Mouse (Mus musculus) CH12F3 (cell line): Measurements from ENCODE around the gene Acot10.
"Not testable (repeated sequence)": the region's sequence is repeated elsewhere in the genome, so short reads cannot be mapped to it uniquely, and the experiment has no call there.

Experiments
- in situ Hi-C: fragments of 300-500 bp; cut with MboI; formaldehyde crosslinking; loops from 2 replicates; pipeline ENCODE4 v1.14.3; 2020; ENCODE audit warnings: low sequenced_read_pairs

Acot10 gene

GRCm38 (mm10) chr15:20666650-20667049 lies at the start of gene Acot10:
Gene Acot10 (minus strand): TSS chr15:20666750.
- in situ Hi-C loops: no loop called here

GRCm38 (mm10) chr15:20711859-20712258 lies 45.3 kb upstream of the Acot10 start:
- in situ Hi-C loops: no loop called here

- in situ Hi-C loops: no loop called here
These were observed 29.7 kb upstream of the Acot10 start for GRCm38 (mm10) chr15:20696229-20696628.

GRCm38 (mm10) chr15:20684200-20684599 lies 17.6 kb upstream of the Acot10 start:
- in situ Hi-C loops: no loop called here

GRCm38 (mm10) chr15:20682719-20683118 lies 16.2 kb upstream of the Acot10 start:
- in situ Hi-C loops: no loop called here

GRCm38 (mm10) chr15:20669507-20669906 lies 3.0 kb upstream of the Acot10 start:
- in situ Hi-C loops: not testable (repeated sequence)

- in situ Hi-C loops: no loop called here
These were observed 1.4 kb upstream of the Acot10 start for GRCm38 (mm10) chr15:20667989-20668388.

- in situ Hi-C loops: no loop called here
These were observed 800 bp upstream of the Acot10 start for GRCm38 (mm10) chr15:20667350-20667749.

- in situ Hi-C loops: no loop called here
These were observed 6.3 kb downstream of the Acot10 start for GRCm38 (mm10) chr15:20660221-20660620.

GRCm38 (mm10) chr15:20642905-20643414 lies 23.6 kb downstream of the Acot10 start:
- in situ Hi-C loops: no loop called here

GRCm38 (mm10) chr15:20639155-20639554 lies 27.4 kb downstream of the Acot10 start:
- in situ Hi-C loops: no loop called here

- in situ Hi-C loops: no loop called here
These were observed 32.0 kb downstream of the Acot10 start for GRCm38 (mm10) chr15:20634593-20634992.
